9 mouse cellular contexts compared by ENCODE assay signal in genomic region chr1:39394096-39394495, GRCm38 (mm10). TPM values are rescaled to one million over a fixed set of nuclear protein-coding genes. Genes with fewer than 3 reads are reported as not detected.
DNase-seq lines count a peak whose midpoint lies in the region; ATAC-seq and TF ChIP-seq lines count a peak whose summit lies in the region.
"Had no signal": no experiment of that assay in that cellular context is flagged by ENCODE, and none has a peak within 500 bp of the region (broad histone marks: within the 10 kb centered on the region; RNA-seq: fewer than 3 reads in every experiment).

No protein-coding gene starts in this region.

- H3K4me2 ChIP-seq in kidney, embryonic 15.5 days = no peak overlapping the region

- no peaks in the 10 kb centered on the region for H3K4me1 ChIP-seq in kidney, embryonic 15.5 days
- peaks cover 80% of the 10 kb centered on the region for H3K4me1 ChIP-seq in G1E (ENCODE audit: insufficient read depth, low read depth, low read length)

- 43% methylated on average over 10 of the region's 10 CpGs for WGBS in kidney, embryonic 15.5 days

- H3K27me3 ChIP-seq in kidney, embryonic 15.5 days = no peaks in the 10 kb centered on the region
- no peaks in the 10 kb centered on the region for H3K27me3 ChIP-seq in G1E (ENCODE audit: insufficient read depth, low read length)

- H3K9me3 ChIP-seq in kidney, embryonic 15.5 days (replicated peaks) = no peaks in the 10 kb centered on the region
- H3K9me3 ChIP-seq in G1E (replicated peaks) = peaks cover 12% of the 10 kb centered on the region

- peaks cover 20% of the 10 kb centered on the region for H3K36me3 ChIP-seq in kidney, embryonic 15.5 days
- peaks cover 80% of the 10 kb centered on the region for H3K36me3 ChIP-seq in G1E (replicated peaks)

- H3K27ac ChIP-seq in kidney, embryonic 15.5 days = no peak overlapping the region

- DNase-seq in kidney, adult 18-20 months = peak; percentile 20
- no peak for DNase-seq in G1E (ENCODE audit: low spot score)
- peak; percentile 63 for DNase-seq in gastrocnemius, adult 18-20 months (ENCODE audit: low spot score)
- peak; percentile 59 for DNase-seq in heart, postnatal 4 days
- no peak for DNase-seq in urinary bladder, postnatal 14 days (ENCODE audit: low spot score)
- no peak for DNase-seq in embryo, embryonic 9.5 days (ENCODE audit: extremely low spot score)
- DNase-seq: thymus, postnatal 36 days had no signal

- no peak overlapping the region for H3K9ac ChIP-seq in kidney, embryonic 15.5 days

- H3K4me3 ChIP-seq in kidney, embryonic 15.5 days (replicated peaks) = no peak overlapping the region
- H3K4me3 ChIP-seq in G1E (ENCODE audit: low read depth, low read length) = peak overlapping the region; percentile 51; the same call in 1 of the 2 replicates

- no peak for ATAC-seq in kidney, embryonic 15.5 days (replicated peaks; ENCODE audit: low FRiP score)
- no peak for ATAC-seq in G1E (ENCODE audit: extremely low read depth, insufficient number of reproducible peaks, low FRiP score, poor library complexity, severe bottlenecking)
- no peak for ATAC-seq in megakaryocyte progenitor cell, adult 5-6 weeks (replicated peaks; ENCODE audit: poor library complexity)

- TF ChIP-seq CTCF in G1E (IDR thresholded peaks at IDR 0.05; ENCODE audit: low read depth, low read length) = no peak

RNA-seq across cellular contexts. Expression of gene Rpl31, which starts 26.5 kb away (rescaled TPM):
- polyA plus RNA-seq in kidney, embryonic 15.5 days (2015; fragmentation: Nextera tagmentation; extraction: Ambion mirVana) = 579 and 581 TPM in 2 replicates
- 2,463 and 2,512 TPM in 2 replicates for total RNA-seq in G1E (2014; fragmentation: Nextera tagmentation)
- 739 and 825 TPM in 2 replicates for total RNA-seq in G1E (2017)
- polyA plus RNA-seq in G1E (2012) = 438 and 479 TPM in 2 replicates
- 100 to 1,000 TPM; 594 to 605 TPM for total RNA-seq in gastrocnemius, adult 18-20 months (2021)
- total RNA-seq in heart, postnatal 4 days (2021) = 100 to 1,000 TPM; 810 to 867 TPM
- total RNA-seq in megakaryocyte progenitor cell, adult 5-6 weeks (2015) = 2,167 and 2,499 TPM in 2 replicates
- 497 and 660 TPM in 2 replicates for total RNA-seq in megakaryocyte progenitor cell, adult 5-6 weeks (2017)

Comparison
In these comparisons a context has a peak if more than half of its experiments do, and no peak if none do; other contexts are left out.
1. DNase-seq: peak in kidney, adult 18-20 months (single experiment), gastrocnemius, adult 18-20 months (single experiment) and heart, postnatal 4 days (single experiment); none in G1E (single experiment), urinary bladder, postnatal 14 days (single experiment) and embryo, embryonic 9.5 days (single experiment).